Mouse (Mus musculus): ENCODE data around the gene Eif1. TPM values are rescaled to one million over a fixed set of nuclear protein-coding genes. Genes with fewer than 3 reads are reported as not detected.

The Eif1 gene
- polyA plus RNA-seq, 1 experiment = 534 TPM

DNA sequence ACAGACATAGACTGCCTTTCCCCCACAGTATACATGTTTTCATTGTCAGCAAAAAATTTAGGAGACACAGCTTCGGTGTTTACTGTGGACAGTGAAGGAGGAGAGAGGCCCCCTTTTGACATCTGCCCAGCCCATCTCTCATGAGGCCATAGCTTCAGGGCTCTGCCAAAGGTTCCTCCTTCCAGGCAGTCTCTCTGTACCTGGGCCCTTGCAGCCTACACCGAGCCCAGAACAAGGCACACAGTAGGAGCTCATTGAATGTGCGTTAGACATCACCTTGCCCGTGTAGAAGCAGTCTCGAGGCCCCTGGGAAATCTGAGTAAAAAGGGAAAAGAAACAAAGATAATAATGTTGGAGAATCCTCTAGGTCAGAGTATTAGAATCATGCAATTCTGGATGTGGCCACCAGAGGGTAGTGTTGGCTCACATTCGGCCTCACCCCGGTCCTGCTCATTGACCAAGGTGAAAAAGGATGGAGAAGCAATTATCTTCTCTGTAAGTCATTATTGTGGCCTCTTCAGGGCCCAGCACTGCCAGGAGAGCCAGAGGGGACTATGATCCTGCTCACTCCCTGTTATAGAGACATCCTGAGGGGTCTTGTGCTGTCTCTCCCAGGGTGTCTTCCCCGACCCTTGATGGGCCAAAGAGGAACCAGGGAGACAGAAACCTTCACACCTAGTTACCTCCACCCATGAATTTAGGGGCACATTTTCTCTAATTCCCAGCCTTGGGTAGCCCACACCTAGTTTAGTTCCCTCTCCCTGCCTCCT lies 42.7 kb downstream of the Eif1 start:
- Histone ChIP-seq H3K27ac (ENCODE audit: insufficient read depth, low read length) (no peak overlapping the region), H3K4me1 (ENCODE audit: control insufficient read depth, insufficient read depth, low read length) (no peaks in the 10 kb centered on the region), H3K4me3 (ENCODE audit: insufficient read depth, low read length) (no peak overlapping the region)
- TF ChIP-seq CTCF (IDR thresholded peaks at IDR 0.05; ENCODE audit: extremely low read depth, insufficient read depth, low read length) (peak; percentile 96), POLR2A (IDR thresholded peaks at IDR 0.05; ENCODE audit: extremely low read depth, insufficient read depth, low read length) (no peak)

GRCm38 (mm10) chr11:100362979-100363562 lies 43.4 kb downstream of the Eif1 start:
- H3K27ac ChIP-seq (ENCODE audit: insufficient read depth, low read length) = no peak overlapping the region
- TF ChIP-seq POLR2A (IDR thresholded peaks at IDR 0.05; ENCODE audit: extremely low read depth, insufficient read depth, low read length) (no peak), CTCF (IDR thresholded peaks at IDR 0.05; ENCODE audit: extremely low read depth, insufficient read depth, low read length) (peak; percentile 68)
- no peaks in the 10 kb centered on the region for H3K4me1 ChIP-seq (ENCODE audit: control insufficient read depth, insufficient read depth, low read length)
- H3K4me3 ChIP-seq (ENCODE audit: insufficient read depth, low read length) = no peak overlapping the region

- no peak overlapping the region for H3K27ac ChIP-seq (ENCODE audit: insufficient read depth, low read length)
- no peak overlapping the region for H3K4me3 ChIP-seq (ENCODE audit: insufficient read depth, low read length)
- no peak for TF ChIP-seq POLR2A (IDR thresholded peaks at IDR 0.05; ENCODE audit: extremely low read depth, insufficient read depth, low read length)
- TF ChIP-seq CTCF (IDR thresholded peaks at IDR 0.05; ENCODE audit: extremely low read depth, insufficient read depth, low read length) = no peak
- peaks cover 6% of the 10 kb centered on the region for H3K4me1 ChIP-seq (ENCODE audit: control insufficient read depth, insufficient read depth, low read length)
These were observed 49.5 kb downstream of the Eif1 start for GRCm38 (mm10) chr11:100369145-100369544.

- Histone ChIP-seq H3K4me3 (ENCODE audit: insufficient read depth, low read length) (no peak overlapping the region), H3K27ac (ENCODE audit: insufficient read depth, low read length) (no peak overlapping the region), H3K4me1 (ENCODE audit: control insufficient read depth, insufficient read depth, low read length) (peaks cover 6% of the 10 kb centered on the region)
- TF ChIP-seq CTCF (IDR thresholded peaks at IDR 0.05; ENCODE audit: extremely low read depth, insufficient read depth, low read length) = no peak
- no peak for TF ChIP-seq POLR2A (IDR thresholded peaks at IDR 0.05; ENCODE audit: extremely low read depth, insufficient read depth, low read length)
These were observed 50.1 kb downstream of the Eif1 start for GRCm38 (mm10) chr11:100369822-100370221.

Other genes starting within 250 kb of the Eif1 start
- gene Krt32, start 231.7 kb upstream of the Eif1 start, polyA plus RNA-seq (2012; rRNA removed) = 0.10 TPM in 1 of 2 replicates, not detected in the other
- gene Krt35, start 223.6 kb upstream of the Eif1 start, polyA plus RNA-seq (2012; rRNA removed) = not detected in 2 replicates
- not detected in 2 replicates for gene Krt36, start 214.3 kb upstream of the Eif1 start, polyA plus RNA-seq (2012; rRNA removed)
- not detected in 2 replicates for gene Krt13, start 198.3 kb upstream of the Eif1 start, polyA plus RNA-seq (2012; rRNA removed)
- gene Krt15, start 184.0 kb upstream of the Eif1 start, polyA plus RNA-seq (2012; rRNA removed) = 0.25 TPM in 1 of 2 replicates, not detected in the other
- 0.25 and 0.44 TPM in 2 replicates for gene Krt19, start 171.2 kb upstream of the Eif1 start, polyA plus RNA-seq (2012; rRNA removed)
- 4.7 and 6.4 TPM in 2 replicates for gene Krt9, start 126.6 kb upstream of the Eif1 start, polyA plus RNA-seq (2012; rRNA removed)
- gene Krt14, start 112.3 kb upstream of the Eif1 start, polyA plus RNA-seq (2012; rRNA removed) = not detected in 2 replicates
- gene Krt16, start 71.0 kb upstream of the Eif1 start, polyA plus RNA-seq (2012; rRNA removed) = not detected in 2 replicates
- gene Krt17, start 58.9 kb upstream of the Eif1 start, polyA plus RNA-seq (2012; rRNA removed) = 0.13 and 0.15 TPM in 2 replicates
- gene Krt42, start 50.0 kb upstream of the Eif1 start, polyA plus RNA-seq (2012; rRNA removed) = not detected in 2 replicates
- gene Gast, start 14.5 kb downstream of the Eif1 start, polyA plus RNA-seq (2012; rRNA removed) = 0.33 TPM in 1 of 2 replicates, not detected in the other
- 76.5 and 83.3 TPM in 2 replicates for gene Hap1, start 36.2 kb downstream of the Eif1 start, polyA plus RNA-seq (2012; rRNA removed)
- 40.9 and 48.2 TPM in 2 replicates for gene Jup, start 77.9 kb downstream of the Eif1 start, polyA plus RNA-seq (2012; rRNA removed)
- gene P3h4, start 95.0 kb downstream of the Eif1 start, polyA plus RNA-seq (2012; rRNA removed) = 14.4 and 15.3 TPM in 2 replicates
- gene Fkbp10, start 95.8 kb downstream of the Eif1 start, polyA plus RNA-seq (2012; rRNA removed) = 8.0 and 9.6 TPM in 2 replicates
- gene Nt5c3b, start 121.9 kb downstream of the Eif1 start, polyA plus RNA-seq (2012; rRNA removed) = 70.9 and 73.6 TPM in 2 replicates
- gene Klhl10, start 122.0 kb downstream of the Eif1 start, polyA plus RNA-seq (2012; rRNA removed) = 0.52 and 0.55 TPM in 2 replicates
- 13.8 TPM in 2 replicates for gene Klhl11, start 152.9 kb downstream of the Eif1 start, polyA plus RNA-seq (2012; rRNA removed)
- 87.1 and 94.6 TPM in 2 replicates for gene Acly, start 208.1 kb downstream of the Eif1 start, polyA plus RNA-seq (2012; rRNA removed)
- gene Ttc25, start 225.7 kb downstream of the Eif1 start, polyA plus RNA-seq (2012; rRNA removed) = 1.8 and 2.0 TPM in 2 replicates